Mouse (Mus musculus): Measurements from ENCODE around the gene Olfr887.

Gene Olfr887

GRCm38 (mm10) chr9:38083772-38084171 is at the start of gene Olfr887:
TSS of gene Olfr887 (plus strand) at chr9:38084072.
- CTCF ChIA-PET: no interaction called here

- CTCF ChIA-PET: no interaction called here
Observed at GRCm38 (mm10) chr9:38046255-38046654, 37.6 kb upstream of the Olfr887 start, which contains the start of gene Olfr884. TSS of gene Olfr884 (plus strand) at chr9:38046555.

- CTCF ChIA-PET: no interaction called here
Observed at GRCm38 (mm10) chr9:38061022-38061421, 22.9 kb upstream of the Olfr887 start, which contains the start of gene Olfr885. TSS of gene Olfr885 (plus strand) at chr9:38061322.

- CTCF ChIA-PET: no interaction called here
Observed at GRCm38 (mm10) chr9:38107828-38108227, 24.0 kb downstream of the Olfr887 start, which contains the start of gene Olfr888. TSS of gene Olfr888 (plus strand) at chr9:38108128.

GRCm38 (mm10) chr9:38114898-38115297 is 31.0 kb downstream of the Olfr887 start, which contains the start of gene Olfr889:
TSS of gene Olfr889 (plus strand) at chr9:38115198.
- CTCF ChIA-PET: no interaction called here
